Mouse (Mus musculus) common myeloid progenitor, adult 5-6 weeks (primary cell): ENCODE results near the gene Fbxo45. TPM values are rescaled to one million over a fixed set of nuclear protein-coding genes. Genes with fewer than 3 reads are reported as not detected.
A peak's percentile ranks its signal among the peaks of the same experiment; 100 is the strongest.

Experiments used
- ATAC-seq: replicated peaks from 2 replicates; pipeline ENCODE4 v1.8.0; 2016; ENCODE audit warnings: low read depth, mild to moderate bottlenecking, moderate TSS enrichment, inconsistent platforms; ENCODE audit not compliant: poor library complexity, severe bottlenecking
- total RNA-seq: library from RNA; stranded (forward); fragments of 200-1000, 187-1606 nt; gene quantifications from 2 replicates; pipeline ENCODE4 v1.2.3, GENCODE M21; 2017

Fbxo45 gene
- total RNA-seq, 1 experiment from 2014 or later: 33.2 TPM

DNA sequence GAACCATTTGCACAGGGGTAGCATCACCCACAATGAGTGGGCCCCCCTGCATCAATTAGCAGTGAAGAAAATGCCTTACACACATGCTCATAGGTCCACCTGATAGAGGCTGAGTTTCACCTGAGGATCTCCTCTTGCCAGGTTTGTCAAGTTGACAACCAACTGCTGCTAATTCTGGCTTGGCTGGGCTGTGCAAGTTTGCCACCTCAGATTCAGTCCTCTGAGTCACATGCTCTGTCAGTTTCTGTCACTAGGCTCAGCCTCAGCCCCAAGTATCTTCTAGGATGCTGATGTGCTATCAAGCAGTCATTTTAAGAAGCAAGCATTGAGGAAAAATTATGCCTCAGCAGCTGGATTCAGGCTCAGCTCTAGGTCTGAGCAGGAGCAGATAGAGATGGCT lies 32.8 kb downstream of the Fbxo45 start:
- ATAC-seq: no peak

DNA sequence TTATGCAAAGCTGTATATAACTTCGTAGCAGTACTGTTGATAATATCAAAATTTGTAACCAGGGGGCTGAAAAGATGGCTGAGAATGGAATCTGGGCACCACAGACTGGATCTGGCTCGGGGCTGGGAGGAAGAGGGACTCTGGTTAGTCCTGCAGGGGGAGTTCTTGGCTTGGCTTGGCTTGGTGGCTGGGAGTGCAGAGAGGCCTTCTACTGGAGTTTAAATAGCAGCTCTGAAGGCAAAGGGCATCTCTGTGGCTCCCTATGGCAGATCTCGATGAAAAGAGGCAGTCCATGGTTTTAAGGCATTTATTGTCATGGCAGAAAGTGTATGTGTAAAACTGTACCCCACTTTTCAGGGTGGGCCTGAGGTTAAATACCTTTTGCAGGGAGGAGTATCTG lies 42.1 kb downstream of the Fbxo45 start:
- ATAC-seq: no peak

DNA sequence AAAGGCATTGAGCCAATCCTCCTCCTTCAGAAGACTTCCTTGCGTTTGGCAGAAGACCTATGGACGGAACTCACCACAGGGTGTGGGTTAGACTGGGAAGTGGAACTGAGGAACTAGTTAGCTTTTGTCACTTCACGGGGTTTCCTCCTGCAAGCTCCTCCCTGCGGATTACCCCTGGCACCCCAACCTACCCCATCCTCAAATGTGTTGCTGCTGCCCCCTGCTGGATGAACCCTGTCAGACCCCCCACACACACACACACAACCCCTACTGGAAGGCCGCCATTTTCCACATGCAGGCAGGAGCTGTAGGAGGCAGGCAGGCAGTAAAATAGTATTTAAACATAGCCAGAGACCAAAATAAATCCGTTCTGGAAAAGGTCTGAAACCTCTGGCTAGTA lies 44.3 kb downstream of the Fbxo45 start:
- ATAC-seq: peak; percentile 93

DNA sequence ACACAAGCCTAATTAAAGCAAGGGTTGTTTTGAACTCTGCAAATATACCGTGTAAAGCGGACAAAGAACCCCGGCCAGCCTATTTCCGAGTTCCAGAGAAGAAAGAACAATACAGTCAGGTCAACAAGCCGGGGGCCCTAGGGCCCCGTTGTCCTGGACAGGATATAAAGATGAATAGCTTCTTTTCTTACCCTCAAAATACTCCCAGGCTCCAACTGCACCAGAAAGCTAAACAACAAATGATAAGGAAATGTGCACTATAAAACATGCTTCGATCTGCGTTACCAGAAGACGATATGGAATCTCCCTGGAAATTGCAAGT lies 46.0 kb downstream of the Fbxo45 start:
- ATAC-seq: no peak

DNA sequence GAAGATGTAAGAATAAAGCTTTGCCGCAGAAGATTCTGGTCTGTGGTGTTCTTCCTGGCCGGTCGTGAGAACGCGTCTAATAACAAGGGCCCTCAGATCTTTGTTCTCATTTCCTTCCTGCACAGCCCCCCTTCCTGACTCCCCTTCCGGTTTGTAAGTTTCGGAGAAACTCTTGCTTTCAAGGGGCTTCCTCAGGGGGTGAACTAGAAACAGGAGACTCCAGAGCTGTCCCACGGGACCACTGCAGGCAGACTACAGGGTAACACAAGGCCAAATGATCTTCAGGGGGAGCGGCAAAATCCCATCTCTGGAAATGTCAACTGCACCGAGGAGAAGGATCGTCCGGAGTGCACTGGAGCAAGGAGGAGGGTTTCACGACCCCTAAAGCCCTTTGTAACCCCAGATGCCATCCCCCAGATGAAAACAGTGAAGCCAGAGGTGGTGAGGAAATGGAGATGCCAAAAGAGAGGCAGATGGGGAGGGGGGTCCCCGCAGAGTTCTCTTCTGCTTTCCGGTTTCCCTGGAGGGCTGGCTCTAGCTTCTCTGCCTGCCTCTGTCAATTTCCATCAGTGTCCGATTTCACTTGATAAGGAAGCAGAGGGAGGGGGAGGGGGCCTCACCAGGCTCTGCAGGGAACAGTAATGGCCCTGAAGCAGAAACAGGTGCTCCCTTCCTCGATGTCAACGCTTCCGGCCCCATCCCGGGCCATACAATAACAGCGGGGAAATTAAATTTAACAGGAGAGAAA lies 46.5 kb downstream of the Fbxo45 start:
- ATAC-seq: peak; percentile 15; the same call in 1 of the 2 replicates

DNA sequence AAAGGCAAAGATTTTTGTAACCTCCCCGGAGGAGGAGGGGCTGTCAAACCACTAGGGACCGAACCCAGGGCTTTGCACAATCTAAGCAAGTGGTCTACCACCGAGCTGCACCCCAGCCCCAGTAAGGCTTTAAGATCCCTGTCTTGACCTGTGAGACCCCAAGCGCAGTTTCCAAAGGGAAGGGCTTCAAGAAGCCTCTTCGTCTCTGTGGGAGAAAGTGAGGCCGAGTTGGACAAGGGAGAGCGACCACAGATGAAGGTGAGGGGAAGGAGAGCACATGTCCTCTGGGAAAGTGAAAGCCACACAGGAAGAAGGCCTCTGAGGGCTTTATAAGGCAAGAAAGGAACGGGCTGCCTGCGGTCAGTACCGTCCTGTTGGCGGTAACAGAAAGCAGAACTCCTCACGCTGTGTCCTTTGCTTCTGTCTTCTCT lies 56.9 kb downstream of the Fbxo45 start:
- peak; percentile 87 for ATAC-seq

DNA sequence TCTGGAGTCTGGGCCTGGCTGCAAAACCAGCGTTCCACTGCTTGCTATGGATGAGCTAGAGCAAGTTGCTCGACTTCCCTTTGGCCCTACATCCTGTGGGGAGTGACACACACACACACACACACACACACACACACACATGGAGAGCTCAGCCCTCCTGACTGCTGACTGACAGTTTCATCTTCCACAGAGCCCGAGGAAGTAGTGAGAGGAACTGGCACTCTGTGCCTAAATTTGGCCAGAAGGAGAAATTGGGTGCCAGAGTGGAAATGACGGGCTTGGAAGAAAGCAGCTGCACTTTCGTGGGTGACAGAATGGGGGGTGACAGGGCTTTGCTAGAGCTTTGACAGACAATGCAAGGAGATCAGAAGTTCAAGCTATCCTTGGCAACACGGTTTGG lies 57.8 kb downstream of the Fbxo45 start:
- ATAC-seq: peak; percentile 67

- no peak for ATAC-seq
Observed at GRCm38 (mm10) chr16:32186056-32186455, 60.9 kb downstream of the Fbxo45 start.

Other genes starting within 250 kb of the Fbxo45 start
- 11.8 and 26.7 TPM in 2 replicates for gene Senp5, start 243.9 kb downstream of the Fbxo45 start, total RNA-seq
- 52.7 and 64.7 TPM in 2 replicates for gene Pak2, start 167.8 kb downstream of the Fbxo45 start, total RNA-seq
- 52.3 and 61.7 TPM in 2 replicates for gene Pigx, start 147.4 kb downstream of the Fbxo45 start, total RNA-seq
- 22.2 and 28.6 TPM in 2 replicates for gene Cep19, start 147.4 kb downstream of the Fbxo45 start, total RNA-seq
- 84.7 and 98.7 TPM in 2 replicates for gene Nrros, start 81.6 kb downstream of the Fbxo45 start, total RNA-seq
- gene Bex6, start 67.3 kb downstream of the Fbxo45 start, total RNA-seq: 95.7 and 103 TPM in 2 replicates
- gene Wdr53, start 69 bp upstream of the Fbxo45 start, total RNA-seq: 14.7 and 17.1 TPM in 2 replicates
- not detected in 2 replicates for gene Smco1, start 24.3 kb upstream of the Fbxo45 start, total RNA-seq
- 59.8 and 73.1 TPM in 2 replicates for gene Rnf168, start 30.3 kb upstream of the Fbxo45 start, total RNA-seq
- gene Ubxn7, start 85.1 kb upstream of the Fbxo45 start, total RNA-seq: 33.5 and 47.5 TPM in 2 replicates
- not detected in 2 replicates for gene Tm4sf19, start 153.3 kb upstream of the Fbxo45 start, total RNA-seq
- gene Tctex1d2, start 172.5 kb upstream of the Fbxo45 start, total RNA-seq: 39.3 and 43.9 TPM in 2 replicates
- gene Pcyt1a, start 183.8 kb upstream of the Fbxo45 start, total RNA-seq: 76.7 and 81.5 TPM in 2 replicates
- 0.92 TPM in 1 of 2 replicates, not detected in the other for gene Slc51a, start 240.7 kb upstream of the Fbxo45 start, total RNA-seq
- gene Zdhhc19, start 249.1 kb upstream of the Fbxo45 start, total RNA-seq: not detected in 2 replicates